Mouse (Mus musculus): ENCODE data around the gene Cops2. TPM values are rescaled to one million over a fixed set of nuclear protein-coding genes. Genes with fewer than 3 reads are reported as not detected.

Cops2 gene
- polyA plus RNA-seq, 2 experiments, result 49.4 to 50.4 TPM

- ATAC-seq (ENCODE audit: insufficient read depth), result no peak
These were observed 70.6 kb downstream of the Cops2 start for GRCm38 (mm10) chr2:125788351-125788750.

GRCm38 (mm10) chr2:125785021-125785420, 73.9 kb downstream of the Cops2 start:
- WGBS (ENCODE audit: insufficient replicate concordance), result 59% methylated on average over 4 of the region's 4 CpGs
- TF ChIP-seq CTCF (IDR thresholded peaks at IDR 0.05; ENCODE audit: low read depth) (no peak), EP300 (IDR thresholded peaks at IDR 0.05; ENCODE audit: low read depth) (no peak)
- ATAC-seq (ENCODE audit: insufficient read depth), result no peak

More at GRCm38 (mm10) chr2:125788351-125788750, 70.6 kb downstream of the Cops2 start:
- Histone ChIP-seq H3K36me3 (replicated peaks; ENCODE audit: control insufficient read depth, insufficient read depth, low read depth) (no peaks in the 10 kb centered on the region), H3K27ac (no peak overlapping the region), H3K27me3 (ENCODE audit: control insufficient read depth, insufficient read depth, low read length) (no peaks in the 10 kb centered on the region), H3K4me1 (replicated peaks; ENCODE audit: control insufficient read depth in 2 of 2, insufficient read depth in 2 of 2, low read length in 1 of 2) (peaks cover 3 to 9% of the 10 kb centered on the region in 2 experiments; a peak in 3 of 4 replicates), H3K4me3 (ENCODE audit: insufficient read depth in 1 of 2, low read depth in 2 of 2, low read length in 2 of 2) (no peak overlapping the region), H3K9ac (replicated peaks) (no peak overlapping the region), H3K9me3 (ENCODE audit: control insufficient read depth, low read length) (no peaks in the 10 kb centered on the region), H3K4me2 (ENCODE audit: low read depth) (no peak overlapping the region)
- DNase-seq (ENCODE audit: low read depth in 3 of 3, low spot score in 3 of 3), result no peak
- TF ChIP-seq EP300 (IDR thresholded peaks at IDR 0.05; ENCODE audit: low read depth) (no peak), CTCF (IDR thresholded peaks at IDR 0.05; ENCODE audit: low read depth) (no peak)

GRCm38 (mm10) chr2:125784392-125784791, 74.5 kb downstream of the Cops2 start:
- DNase-seq (ENCODE audit: low read depth in 3 of 3, low spot score in 3 of 3) (no peak), ATAC-seq (ENCODE audit: insufficient read depth) (no peak)
- no peak overlapping the region for H3K4me2 ChIP-seq (ENCODE audit: low read depth)
- H3K9me3 ChIP-seq (ENCODE audit: control insufficient read depth, low read length), result no peaks in the 10 kb centered on the region
- H3K4me1 ChIP-seq (replicated peaks; ENCODE audit: control insufficient read depth in 2 of 2, insufficient read depth in 2 of 2, low read length in 1 of 2), result peaks cover 6 to 16% of the 10 kb centered on the region in 2 experiments
- no peak overlapping the region for H3K4me3 ChIP-seq (ENCODE audit: insufficient read depth in 1 of 2, low read depth in 2 of 2, low read length in 2 of 2)
- 81% methylated on average over 4 of the region's 4 CpGs for WGBS (ENCODE audit: insufficient replicate concordance)
- no peak overlapping the region for H3K27ac ChIP-seq
- H3K36me3 ChIP-seq (replicated peaks; ENCODE audit: control insufficient read depth, insufficient read depth, low read depth), result no peaks in the 10 kb centered on the region
- TF ChIP-seq CTCF (IDR thresholded peaks at IDR 0.05; ENCODE audit: low read depth) (no peak), EP300 (IDR thresholded peaks at IDR 0.05; ENCODE audit: low read depth) (no peak)
- H3K9ac ChIP-seq (replicated peaks), result no peak overlapping the region
- H3K27me3 ChIP-seq (ENCODE audit: control insufficient read depth, insufficient read depth, low read length), result no peaks in the 10 kb centered on the region

More at GRCm38 (mm10) chr2:125785021-125785420, 73.9 kb downstream of the Cops2 start:
- Histone ChIP-seq H3K36me3 (replicated peaks; ENCODE audit: control insufficient read depth, insufficient read depth, low read depth) (no peaks in the 10 kb centered on the region), H3K9me3 (ENCODE audit: control insufficient read depth, low read length) (no peaks in the 10 kb centered on the region), H3K27me3 (ENCODE audit: control insufficient read depth, insufficient read depth, low read length) (no peaks in the 10 kb centered on the region), H3K4me3 (ENCODE audit: insufficient read depth in 1 of 2, low read depth in 2 of 2, low read length in 2 of 2) (no peak overlapping the region), H3K9ac (replicated peaks) (no peak overlapping the region), H3K4me2 (ENCODE audit: low read depth) (no peak overlapping the region), H3K4me1 (replicated peaks; ENCODE audit: control insufficient read depth in 2 of 2, insufficient read depth in 2 of 2, low read length in 1 of 2) (peaks cover 6 to 16% of the 10 kb centered on the region in 2 experiments), H3K27ac (no peak overlapping the region)
- DNase-seq (ENCODE audit: low read depth in 3 of 3, low spot score in 3 of 3), result no peak

DNA sequence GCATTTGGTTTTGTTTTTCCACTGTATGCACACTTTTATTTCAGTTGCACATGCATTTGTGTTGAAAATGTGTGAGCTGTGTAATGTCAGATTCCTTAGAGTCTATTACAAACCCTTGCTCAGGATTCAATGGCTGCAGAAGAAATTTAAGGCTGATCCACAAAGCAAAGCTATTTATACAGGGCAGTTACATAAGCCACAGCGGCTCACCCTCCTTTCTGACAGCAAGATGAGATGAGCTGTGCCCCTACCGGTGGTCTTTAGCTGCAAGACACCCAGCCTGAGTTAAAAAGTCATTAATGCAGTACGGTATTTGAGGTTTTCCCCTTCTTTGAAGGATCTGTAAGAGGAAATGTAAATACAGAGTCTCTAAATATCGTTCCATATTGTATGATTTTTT, 75.1 kb downstream of the Cops2 start:
- Histone ChIP-seq H3K36me3 (replicated peaks; ENCODE audit: control insufficient read depth, insufficient read depth, low read depth) (no peaks in the 10 kb centered on the region), H3K9me3 (ENCODE audit: control insufficient read depth, low read length) (no peaks in the 10 kb centered on the region), H3K4me3 (ENCODE audit: insufficient read depth in 1 of 2, low read depth in 2 of 2, low read length in 2 of 2) (no peak overlapping the region), H3K4me1 (replicated peaks; ENCODE audit: control insufficient read depth in 2 of 2, insufficient read depth in 2 of 2, low read length in 1 of 2) (peaks cover 6 to 16% of the 10 kb centered on the region in 2 experiments), H3K27me3 (ENCODE audit: control insufficient read depth, insufficient read depth, low read length) (no peaks in the 10 kb centered on the region), H3K27ac (no peak overlapping the region), H3K4me2 (ENCODE audit: low read depth) (no peak overlapping the region), H3K9ac (replicated peaks) (no peak overlapping the region)
- TF ChIP-seq EP300 (IDR thresholded peaks at IDR 0.05; ENCODE audit: low read depth), result no peak
- no peak for TF ChIP-seq CTCF (IDR thresholded peaks at IDR 0.05; ENCODE audit: low read depth)
- DNase-seq (ENCODE audit: low read depth in 3 of 3, low spot score in 3 of 3) (no peak), ATAC-seq (ENCODE audit: insufficient read depth) (no peak)
- WGBS (ENCODE audit: insufficient replicate concordance), result 51% methylated on average over 4 of the region's 4 CpGs

- peaks cover 6 to 16% of the 10 kb centered on the region in 2 experiments for H3K4me1 ChIP-seq (replicated peaks; ENCODE audit: control insufficient read depth in 2 of 2, insufficient read depth in 2 of 2, low read length in 1 of 2)
- no peaks in the 10 kb centered on the region for H3K27me3 ChIP-seq (ENCODE audit: control insufficient read depth, insufficient read depth, low read length)
- ATAC-seq (ENCODE audit: insufficient read depth) (peak; percentile 98), DNase-seq (ENCODE audit: low read depth in 3 of 3, low spot score in 3 of 3) (peak; percentile 77 to 80 (median 78))
- H3K4me3 ChIP-seq (ENCODE audit: insufficient read depth in 1 of 2, low read depth in 2 of 2, low read length in 2 of 2), result peak within 1 kb of the TSS; percentile 84 to 88
- H3K27ac ChIP-seq, result peak within 1 kb of the TSS; percentile 40; the same call in 1 of the 2 replicates
- H3K36me3 ChIP-seq (replicated peaks; ENCODE audit: control insufficient read depth, insufficient read depth, low read depth), result no peaks in the 10 kb centered on the region
- peak within 1 kb of the TSS; percentile 86 for H3K9ac ChIP-seq (replicated peaks)
- H3K9me3 ChIP-seq (ENCODE audit: control insufficient read depth, low read length), result no peaks in the 10 kb centered on the region
- H3K4me2 ChIP-seq (ENCODE audit: low read depth), result peak within 1 kb of the TSS; percentile 87
- TF ChIP-seq CTCF (IDR thresholded peaks at IDR 0.05; ENCODE audit: low read depth), result no peak
- TF ChIP-seq EP300 (IDR thresholded peaks at IDR 0.05; ENCODE audit: low read depth), result no peak
- WGBS (ENCODE audit: insufficient replicate concordance), result under 1% methylated on average over 27 of the region's 28 CpGs
These were observed 76.2 kb downstream of the Cops2 start, which contains the start of gene Secisbp2l for GRCm38 (mm10) chr2:125782719-125783109. Secisbp2l (minus strand) TSS chr2:125782870.
